Mouse (Mus musculus): ENCODE data around the gene Sptbn1. TPM values are rescaled to one million over a fixed set of nuclear protein-coding genes. Genes with fewer than 3 reads are reported as not detected.

Gene Sptbn1
- polyA plus RNA-seq (2017; shearing (Covaris generic)) = 164 TPM

GRCm38 (mm10) chr11:30267892-30268647, at the start of gene Sptbn1:
Gene Sptbn1, minus strand, starts transcription at chr11:30268175.

Other genes starting within 250 kb of the Sptbn1 start
- not detected for gene Eml6, start 242.1 kb downstream of the Sptbn1 start, polyA plus RNA-seq (2017; shearing (Covaris generic))
- not detected for gene 4930505A04Rik, start 203.7 kb upstream of the Sptbn1 start, polyA plus RNA-seq (2017; shearing (Covaris generic))

All from naive thymus-derived CD4-positive, alpha-beta T cell, adult 5 months (primary cell).